Mouse (Mus musculus): ENCODE measurements at regions not wholly inside any gene's neighbourhood (a gene's known extent, or its start where the extent isn't known, plus 50 kb on each side); places are given as distances from the start of the nearest gene placed in this dataset.

DNA sequence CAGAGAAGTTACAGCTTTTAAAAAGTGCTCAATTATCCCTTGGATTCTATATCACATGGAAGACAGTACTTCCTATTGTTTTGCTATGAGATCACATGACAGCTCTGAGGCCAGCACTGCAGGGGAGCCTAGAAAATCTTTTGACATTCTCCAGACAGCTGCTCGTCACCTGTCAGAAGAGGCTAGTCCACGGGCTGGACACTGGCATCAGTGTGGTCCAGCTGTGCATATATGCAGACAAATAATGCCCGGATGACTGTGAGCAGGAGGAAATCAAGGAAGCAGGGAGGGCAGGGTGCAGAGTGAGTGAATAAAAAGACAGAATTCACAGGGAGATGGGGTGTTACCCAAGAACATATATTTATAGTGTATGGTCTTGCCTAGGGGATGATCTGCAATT lies 270.4 kb downstream of the Rnf144a start:
- DNase-seq (ENCODE audit: low read depth, low spot score) = no peak

DNA sequence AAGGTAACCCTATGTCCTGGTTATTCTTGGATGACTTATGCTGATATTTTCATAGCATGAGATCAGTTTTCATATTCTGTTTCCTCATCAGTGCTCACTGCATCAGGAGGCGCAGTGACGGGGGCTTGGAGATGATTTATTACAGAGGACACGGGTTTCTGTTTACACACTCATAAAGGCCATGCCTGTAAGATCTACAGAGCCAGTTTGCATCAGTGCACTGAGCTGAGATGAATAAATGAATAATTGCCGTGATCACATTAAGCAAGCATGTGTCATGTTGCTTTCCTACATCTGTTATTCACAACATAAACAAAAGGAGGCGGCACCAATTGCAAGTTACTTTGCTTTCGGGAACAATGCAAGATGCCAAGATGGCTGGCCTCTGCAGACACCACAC lies 271.6 kb downstream of the Rnf144a start:
- DNase-seq (ENCODE audit: low read depth, low spot score) = no peak

DNA sequence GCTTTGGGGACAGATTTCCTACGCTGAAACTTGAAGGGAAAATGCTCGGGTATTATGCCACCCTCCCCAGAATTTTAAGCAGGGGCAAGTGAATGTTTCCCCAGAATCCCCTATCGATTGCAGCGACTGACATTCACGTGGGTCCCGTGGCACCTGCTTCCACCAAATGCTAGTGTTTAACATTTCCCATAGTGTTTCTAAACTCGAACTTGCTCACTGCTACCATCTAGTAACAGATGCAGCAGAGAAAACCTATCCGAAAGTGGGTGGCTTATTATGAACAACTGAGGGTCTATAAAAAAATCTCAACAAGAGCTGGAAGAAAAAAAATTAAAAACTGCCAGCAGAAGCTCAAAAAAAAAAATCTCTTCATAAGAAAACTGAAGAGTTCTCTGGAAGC lies 284.2 kb downstream of the Rnf144a start:
- peak; percentile 79 for DNase-seq (ENCODE audit: low read depth, low spot score)

DNA sequence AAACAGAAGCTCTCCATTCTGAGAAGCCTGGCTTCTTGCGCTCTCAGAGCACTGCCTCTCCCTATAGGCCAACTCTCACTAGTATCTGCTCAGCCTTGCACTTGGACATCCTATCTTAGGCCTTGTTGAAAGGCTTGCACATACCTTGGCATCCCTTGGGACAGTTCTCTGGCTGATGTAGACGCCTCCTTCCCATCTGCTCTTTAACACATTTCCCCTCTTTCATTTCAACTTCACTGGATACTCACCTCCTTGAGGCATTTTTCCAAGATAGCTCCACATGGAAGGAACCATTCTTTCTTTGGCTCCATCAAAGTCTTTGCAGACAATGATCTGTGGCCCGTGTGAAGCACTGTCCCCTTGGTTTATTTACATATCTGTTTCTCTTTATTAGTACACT lies 285.0 kb downstream of the Rnf144a start:
- peak; percentile 73 for DNase-seq (ENCODE audit: low read depth, low spot score)

DNA sequence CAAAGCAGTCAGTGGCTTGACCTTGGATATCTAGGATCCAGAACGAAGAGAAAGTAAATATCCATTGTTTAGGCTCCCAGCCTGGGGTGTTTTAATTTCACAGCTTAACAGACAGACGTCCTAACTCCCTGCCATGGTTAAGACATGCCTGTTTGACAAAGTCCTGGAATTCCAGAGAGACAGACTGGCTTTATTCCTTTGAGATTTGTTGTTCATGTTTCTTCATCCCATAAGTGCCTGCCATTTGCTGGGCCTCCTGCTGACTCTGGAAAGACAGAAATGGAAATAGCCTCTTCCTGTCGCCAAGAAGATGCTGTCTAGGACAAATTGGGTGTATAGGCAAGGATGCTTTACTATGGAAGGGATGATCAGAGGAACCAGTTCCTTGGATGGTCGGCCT lies 285.5 kb downstream of the Rnf144a start:
- DNase-seq (ENCODE audit: low read depth, low spot score) = no peak

DNA sequence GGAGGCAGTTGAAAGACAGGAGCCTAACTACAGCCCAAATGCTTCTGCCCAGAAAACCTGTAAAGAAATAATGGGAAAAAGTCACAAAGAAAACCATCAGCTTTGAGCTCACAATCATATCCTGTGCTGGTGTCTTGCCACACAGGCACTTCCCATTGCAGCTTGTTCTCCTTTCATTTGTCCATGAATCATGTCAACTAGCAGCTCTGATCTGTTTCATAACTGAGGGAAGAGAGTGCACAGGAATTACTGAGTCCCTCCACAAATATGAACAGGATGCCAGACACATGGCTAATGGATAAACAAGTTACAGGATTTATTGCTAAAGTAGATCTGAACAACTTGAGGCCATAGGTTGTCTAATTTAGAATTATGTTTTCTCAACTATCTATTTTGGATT lies 286.2 kb downstream of the Rnf144a start:
- DNase-seq (ENCODE audit: low read depth, low spot score) = peak; percentile 21

DNA sequence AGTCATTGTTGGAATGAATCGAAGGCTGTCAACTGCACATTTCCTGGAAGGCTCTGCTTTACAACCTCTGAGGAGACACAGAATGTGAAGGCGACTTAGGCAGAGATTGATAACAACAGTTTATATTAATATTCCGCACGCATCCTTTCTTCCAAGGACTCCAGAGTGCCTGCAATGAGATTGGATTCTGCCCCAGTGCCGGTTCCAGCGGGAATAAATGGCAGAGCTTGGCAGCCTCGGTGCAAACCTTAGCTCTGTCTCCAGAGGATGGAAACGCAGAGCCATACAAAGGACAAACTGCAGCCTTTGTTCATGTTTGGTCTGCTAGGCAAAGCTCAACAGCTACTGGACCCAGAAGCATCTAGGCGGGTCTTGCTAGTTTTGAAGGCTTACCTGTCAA lies 288.8 kb downstream of the Rnf144a start:
- peak; percentile 33 for DNase-seq (ENCODE audit: low read depth, low spot score)

DNA sequence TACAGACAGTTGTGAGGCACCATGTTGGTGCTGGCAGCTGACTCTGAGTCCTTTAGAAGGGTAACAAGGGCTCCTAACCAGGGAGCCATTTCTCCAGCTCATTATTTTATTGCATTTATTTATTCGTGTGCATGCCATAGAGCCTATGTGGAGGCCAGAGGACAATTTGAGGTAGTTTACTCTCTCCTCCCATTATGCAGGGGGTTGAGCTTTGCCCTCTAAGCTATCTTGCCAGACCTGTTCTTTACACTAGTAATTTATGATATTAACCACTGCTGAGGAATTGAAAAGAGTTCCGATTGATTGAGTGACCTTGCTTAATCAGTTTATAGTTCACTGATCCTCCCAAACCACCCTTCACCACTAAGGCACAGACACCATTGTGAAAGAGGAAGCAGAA lies 290.8 kb downstream of the Rnf144a start:
- DNase-seq (ENCODE audit: low read depth, low spot score) = no peak

DNA sequence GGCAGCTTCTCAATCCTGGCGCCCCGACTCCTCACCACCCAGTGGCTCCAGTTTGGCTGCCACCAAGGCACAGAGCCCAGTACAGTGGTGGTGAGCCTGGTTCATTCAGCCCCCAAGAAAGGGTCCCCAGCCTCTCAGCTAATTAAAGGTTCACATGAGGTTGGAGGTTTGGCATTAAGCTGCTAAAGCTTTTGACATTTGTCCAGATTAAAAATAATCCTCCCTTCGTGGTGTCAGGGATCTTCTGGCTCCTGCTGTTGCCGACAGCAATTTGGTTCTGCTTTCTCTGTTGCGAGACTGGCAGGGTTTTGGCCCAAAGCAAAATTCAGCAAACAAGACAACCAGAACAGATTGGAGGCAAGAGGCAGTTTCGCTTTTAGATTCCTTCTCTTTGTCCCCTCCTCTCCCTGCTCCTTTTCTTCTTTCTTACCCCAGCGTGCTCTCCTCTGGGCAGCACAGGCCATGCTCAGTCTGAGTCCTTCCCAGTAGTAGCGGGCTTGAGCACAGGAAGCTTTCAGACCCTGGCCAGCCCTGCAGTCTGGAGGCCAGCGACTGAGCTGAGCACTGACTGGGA lies 299.6 kb downstream of the Rnf144a start:
- peak; percentile 60 for DNase-seq (ENCODE audit: low read depth, low spot score)

DNA sequence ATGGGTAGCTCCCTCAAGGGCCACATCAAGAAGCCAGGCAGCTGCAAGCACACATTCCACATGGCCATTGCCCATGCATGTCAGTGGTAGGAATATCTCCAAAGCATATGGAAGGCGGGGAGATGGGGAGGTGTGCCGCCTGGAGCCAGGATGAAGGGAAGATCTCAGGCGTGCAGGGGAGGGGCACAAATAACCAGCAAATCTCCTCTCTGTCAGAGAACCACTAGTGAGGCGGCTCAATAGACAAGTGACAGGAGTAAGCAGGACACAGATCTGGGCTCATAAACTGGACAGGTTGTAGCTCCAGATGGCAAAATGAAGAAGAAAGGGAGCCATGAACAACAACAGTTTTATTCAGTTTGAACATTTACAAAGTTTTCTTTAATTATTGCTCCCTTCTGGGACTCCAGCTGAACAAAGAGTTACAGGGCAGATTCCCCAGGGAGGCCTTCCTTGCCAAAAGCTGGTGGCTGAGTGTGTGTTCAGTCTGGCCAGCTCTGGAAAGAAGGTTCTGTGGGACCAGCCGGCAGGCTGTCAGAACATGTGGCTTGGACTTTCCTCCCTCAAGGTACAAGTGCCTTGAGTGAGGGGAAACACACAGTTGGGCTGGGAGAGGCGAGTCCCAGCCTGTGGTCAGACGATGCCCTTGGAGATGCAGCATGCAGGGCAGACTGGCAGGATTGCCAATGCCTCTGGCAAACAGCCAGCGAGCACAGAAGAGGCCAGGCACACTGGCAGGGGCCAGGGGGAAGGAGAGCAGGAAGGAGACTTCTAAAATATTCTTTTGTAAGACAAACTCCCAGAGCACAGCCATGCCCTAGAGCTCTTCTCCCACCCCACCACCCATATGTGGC lies 302.7 kb downstream of the Rnf144a start:
- peak; percentile 91 for DNase-seq (ENCODE audit: low read depth, low spot score)

DNA sequence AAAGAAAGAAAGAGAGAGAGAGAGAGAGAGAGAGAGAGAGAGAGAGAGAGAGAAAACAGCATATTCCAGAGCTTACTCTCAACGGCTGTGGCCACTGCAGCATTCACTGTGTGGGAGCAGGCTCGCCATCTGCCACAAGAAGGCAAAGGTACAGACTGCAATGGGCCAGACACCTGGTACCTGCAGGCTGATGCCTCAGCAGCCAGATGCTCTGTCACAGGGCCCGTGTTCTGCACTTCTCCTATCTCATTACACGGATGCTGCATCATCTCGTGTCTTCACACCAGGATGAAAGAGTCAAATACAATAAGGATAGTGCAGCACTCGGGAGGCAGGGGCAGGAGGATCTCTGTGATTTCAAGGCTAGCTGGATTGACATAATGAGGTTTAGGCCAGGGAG lies 305.2 kb downstream of the Rnf144a start:
- peak; percentile 85 for DNase-seq (ENCODE audit: low read depth, low spot score)

DNA sequence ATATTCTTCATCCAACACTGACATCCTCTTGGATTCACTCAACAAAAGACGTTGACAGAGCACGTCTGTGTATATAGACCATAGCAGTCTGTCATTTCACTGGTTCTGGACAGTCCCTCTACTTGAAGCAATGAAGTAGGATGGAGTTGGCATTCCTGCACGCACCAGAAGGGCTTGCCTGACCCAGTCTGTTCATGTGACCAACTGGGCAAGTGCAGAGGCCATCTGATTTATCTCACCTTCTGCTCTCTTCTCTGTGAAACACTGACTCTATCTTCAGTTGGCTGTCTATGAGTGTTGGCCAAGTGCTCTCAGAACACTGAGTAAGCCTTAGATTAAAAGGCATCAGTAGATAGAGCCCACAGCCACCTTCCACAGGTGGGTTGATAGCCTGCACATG lies 310.7 kb downstream of the Rnf144a start:
- peak; percentile 88 for DNase-seq (ENCODE audit: low read depth, low spot score)

DNA sequence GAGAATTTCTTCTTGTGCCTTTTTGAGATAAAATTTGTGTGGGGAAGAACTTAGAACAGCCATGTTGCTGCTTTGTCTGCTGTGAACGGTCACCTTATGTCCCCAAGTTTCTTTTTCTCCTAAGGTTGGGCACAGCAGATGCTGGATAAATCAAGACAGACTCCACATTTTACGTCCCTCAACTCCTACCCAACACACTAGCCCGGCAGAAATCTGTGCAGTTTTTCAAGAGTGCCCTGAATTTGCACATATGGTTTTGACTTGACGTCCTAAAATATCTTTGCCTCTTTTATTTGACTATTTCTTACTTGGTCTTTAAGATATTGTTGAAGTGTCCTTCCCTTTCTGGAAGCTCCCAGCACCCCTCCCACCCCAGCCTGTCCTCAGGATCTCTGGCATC lies 312.7 kb downstream of the Rnf144a start:
- DNase-seq (ENCODE audit: low read depth, low spot score) = peak; percentile 78

DNA sequence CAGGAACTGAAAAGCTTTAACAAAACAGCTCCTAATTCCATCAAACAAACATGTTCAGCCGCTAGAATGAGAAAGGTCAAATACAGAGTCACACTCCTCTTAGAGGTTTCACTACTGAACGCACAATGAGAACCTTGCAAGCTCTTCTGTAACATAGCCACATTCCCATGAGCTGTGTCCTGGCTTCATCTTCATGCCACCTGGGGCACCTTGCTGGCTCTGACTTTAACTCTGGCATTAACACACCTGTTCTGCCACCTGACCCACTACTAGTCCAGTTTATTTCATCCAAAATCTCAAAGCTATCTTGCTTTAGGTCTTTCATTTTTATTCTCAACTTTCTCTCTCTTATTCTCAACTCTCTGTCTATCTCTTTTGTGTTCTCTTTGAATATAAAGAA lies 314.9 kb downstream of the Rnf144a start:
- peak; percentile 82 for DNase-seq (ENCODE audit: low read depth, low spot score)

DNA sequence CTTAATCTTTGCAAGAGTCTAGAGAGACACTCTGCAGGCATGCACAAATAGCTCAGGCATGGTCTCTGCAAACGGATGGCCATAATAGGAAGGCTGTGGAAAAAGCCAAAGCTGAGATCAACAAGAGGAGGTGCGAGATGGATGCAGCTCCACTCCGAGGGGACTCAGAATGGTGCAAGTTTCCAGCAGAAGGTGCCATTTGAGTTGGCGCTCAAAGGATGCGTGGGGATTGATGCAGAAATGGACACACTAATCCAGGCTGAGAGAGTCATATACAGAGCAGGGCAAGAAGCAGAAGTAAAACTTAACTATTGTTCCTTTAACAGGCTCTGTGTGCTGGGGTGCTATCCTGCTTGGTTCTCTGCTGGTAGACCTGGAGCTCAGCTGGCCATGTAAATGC lies 315.9 kb downstream of the Rnf144a start:
- DNase-seq (ENCODE audit: low read depth, low spot score) = peak; percentile 83

DNA sequence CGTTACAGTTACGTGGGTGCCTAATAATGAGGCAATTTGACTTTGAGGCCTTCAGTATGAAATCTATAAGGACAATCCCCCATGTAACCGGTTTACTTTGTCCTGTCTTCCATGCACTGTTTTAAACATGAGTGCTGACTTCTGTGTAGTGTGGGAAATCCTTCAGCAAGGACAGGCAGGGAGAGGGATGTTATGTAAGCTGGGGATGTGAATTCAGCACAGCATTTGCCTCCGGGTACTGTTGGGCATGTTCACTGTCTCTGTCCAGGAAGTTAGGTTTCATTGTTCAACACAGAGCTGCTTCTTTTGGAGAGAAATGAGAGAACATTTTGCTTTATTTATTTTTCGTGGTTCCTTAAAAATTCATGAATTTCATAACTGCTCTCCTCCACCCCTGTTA lies 322.7 kb downstream of the Rnf144a start:
- peak; percentile 80 for DNase-seq (ENCODE audit: low read depth, low spot score)

DNA sequence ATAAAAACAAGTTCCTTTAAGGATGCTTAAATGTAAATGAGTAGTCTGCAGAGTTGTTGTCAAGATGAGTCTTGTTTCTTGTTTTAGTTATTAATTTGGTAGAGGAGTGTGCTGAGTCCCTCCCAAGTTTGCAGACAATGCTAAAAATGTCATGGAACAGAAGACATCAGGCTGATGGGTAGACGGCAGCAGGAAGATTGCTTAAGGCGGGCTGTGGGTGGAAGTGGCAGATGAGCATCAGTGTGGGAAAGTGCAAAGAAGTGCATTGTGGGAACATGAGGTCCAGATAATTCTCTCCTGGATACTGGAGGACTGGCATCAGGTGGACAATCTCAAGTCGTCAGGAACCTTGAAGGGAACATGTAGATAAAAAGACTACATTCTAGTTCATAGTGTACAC lies 323.2 kb downstream of the Rnf144a start:
- peak; percentile 74 for DNase-seq (ENCODE audit: low read depth, low spot score)

DNA sequence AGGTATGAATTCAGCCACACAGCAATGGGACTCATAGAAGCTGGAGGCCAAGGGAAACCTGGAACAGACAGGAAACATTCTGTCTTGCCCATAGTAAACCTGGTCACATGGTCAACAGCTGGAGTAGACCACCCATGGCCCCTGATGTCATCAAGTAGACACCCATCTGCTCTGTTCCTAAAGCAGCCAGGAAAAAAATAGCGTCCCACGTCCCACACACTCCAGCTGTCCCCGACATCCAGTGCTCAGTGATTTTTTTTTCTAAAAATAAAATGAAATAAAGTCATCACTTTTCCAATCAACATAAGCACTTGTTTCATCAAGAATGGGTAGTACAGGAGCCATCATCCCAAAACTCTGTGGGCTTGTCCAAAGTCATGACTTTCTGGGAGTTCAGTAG lies 326.7 kb downstream of the Rnf144a start:
- DNase-seq (ENCODE audit: low read depth, low spot score) = peak; percentile 75

DNA sequence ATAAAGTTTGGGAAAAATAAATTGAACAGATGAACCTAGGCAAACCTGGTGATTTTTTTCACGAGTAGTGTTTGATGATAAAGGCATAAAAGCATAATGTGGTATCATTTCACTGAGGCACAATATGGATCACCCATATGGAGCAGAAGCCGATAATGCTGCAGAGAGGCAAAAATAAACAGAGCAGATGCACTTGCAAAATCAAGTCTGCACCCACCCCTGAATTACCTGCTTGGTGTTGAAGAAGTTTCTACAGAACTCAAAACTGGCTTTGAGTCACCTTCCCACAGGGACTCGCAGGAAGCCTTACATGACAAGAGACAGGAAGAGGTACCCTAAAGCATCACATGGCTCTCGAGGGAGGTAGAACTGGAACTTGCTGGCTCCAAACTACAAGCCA lies 328.1 kb downstream of the Rnf144a start:
- DNase-seq (ENCODE audit: low read depth, low spot score) = peak; percentile 80

DNA sequence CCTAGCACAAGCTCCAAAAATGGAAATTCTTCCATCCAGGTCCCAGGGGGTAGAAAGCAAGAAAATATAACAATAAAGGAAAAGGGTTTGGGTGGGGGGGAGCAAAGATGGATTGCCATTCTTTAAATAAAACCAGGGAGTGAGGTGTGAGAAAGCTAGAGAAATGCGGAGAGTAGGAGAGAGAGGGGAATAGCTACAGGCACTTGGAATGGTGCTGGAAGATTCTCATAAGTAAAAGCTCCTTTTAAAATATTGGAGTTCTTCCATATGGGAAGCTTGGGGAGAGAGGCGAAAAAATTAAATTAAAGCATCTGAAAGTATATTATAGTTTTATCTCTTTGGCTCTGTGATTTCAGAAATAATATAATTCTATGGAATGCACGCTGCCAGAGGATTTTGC lies 328.6 kb downstream of the Rnf144a start:
- DNase-seq (ENCODE audit: low read depth, low spot score) = peak; percentile 57

DNA sequence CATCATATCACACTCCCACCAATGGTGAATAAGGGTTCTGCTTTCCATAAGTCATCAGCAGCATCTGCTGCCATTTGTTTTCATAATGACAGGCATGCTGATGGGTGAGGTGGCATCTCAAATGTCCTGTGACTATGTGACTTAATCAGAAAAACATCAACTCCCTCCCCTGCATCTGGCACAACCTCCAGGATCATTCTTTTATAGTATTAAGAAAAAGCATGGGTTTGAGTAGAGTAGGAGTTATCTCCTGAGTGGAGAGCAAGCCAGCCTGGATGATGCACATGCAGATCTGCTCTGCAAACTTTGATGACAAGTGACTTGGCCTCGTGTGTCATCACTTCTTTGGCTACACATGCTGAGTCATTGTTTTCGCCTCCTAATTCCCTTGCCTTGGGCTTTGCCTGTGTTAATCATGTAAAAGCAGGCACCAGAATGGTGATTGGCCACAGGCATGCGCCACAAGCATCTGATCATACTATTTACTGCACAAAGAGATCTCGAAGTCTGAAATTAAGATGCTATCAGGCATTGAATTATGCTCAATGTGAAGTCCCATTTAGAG lies 335.9 kb downstream of the Rnf144a start:
- DNase-seq (ENCODE audit: low read depth, low spot score) = peak; percentile 60

DNA sequence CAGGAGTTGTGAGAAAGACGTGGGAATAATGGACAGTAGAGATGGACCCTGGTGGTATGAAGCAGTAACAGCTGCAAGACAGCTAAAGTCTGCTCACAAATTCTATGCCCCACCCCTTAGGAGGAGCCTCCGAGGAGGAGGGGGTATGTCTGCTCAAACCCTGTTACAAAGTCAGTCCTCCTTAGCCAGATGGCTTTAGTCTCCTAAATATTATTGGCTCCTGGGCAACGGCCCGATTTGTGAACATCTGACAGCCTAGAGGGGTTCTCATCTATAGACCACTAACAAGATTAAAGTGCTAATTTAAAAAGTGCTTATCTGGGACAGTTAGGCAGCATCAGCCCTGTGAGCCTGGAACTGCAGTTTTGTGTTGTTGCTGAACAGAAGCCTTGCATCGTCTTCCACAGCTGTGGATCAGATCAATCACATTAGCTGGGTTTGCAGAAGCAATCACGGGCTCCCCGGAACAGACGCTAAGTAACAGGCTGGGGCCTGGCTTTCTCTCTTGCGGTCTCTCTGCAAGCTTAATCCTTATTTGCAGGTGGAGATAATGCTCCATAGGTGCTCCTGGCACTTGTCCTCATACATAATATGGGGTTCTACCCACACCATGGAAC lies 339.3 kb downstream of the Rnf144a start:
- no peak for DNase-seq (ENCODE audit: low read depth, low spot score)

DNA sequence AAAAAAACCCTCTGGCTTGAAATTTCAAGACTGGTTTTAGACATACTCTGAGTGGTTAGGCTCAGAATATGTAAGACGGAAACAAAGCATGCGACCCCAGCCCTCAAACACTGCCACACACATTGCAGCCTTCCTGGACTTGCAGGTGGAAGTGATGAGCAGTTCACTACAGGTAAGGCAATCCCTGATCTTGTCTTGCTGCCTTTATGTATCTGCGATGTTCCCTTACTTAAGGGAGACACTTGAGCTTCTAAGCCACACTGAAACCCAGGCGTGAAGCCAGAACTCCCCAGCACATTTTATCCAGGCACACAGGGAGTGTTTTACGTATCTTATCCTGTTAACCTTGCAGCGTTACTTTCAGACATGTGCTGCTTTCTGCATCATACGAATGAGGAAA lies 342.9 kb downstream of the Rnf144a start:
- peak; percentile 36 for DNase-seq (ENCODE audit: low read depth, low spot score)
